In genomic region chr10:42987594-42988052, GRCm38 (mm10) we compare ENCODE assay signal across 9 mouse cellular contexts.
DNase-seq lines count a peak whose midpoint lies in the region; ATAC-seq and TF ChIP-seq lines count a peak whose summit lies in the region.
"Had no signal": no experiment of that assay in that cellular context is flagged by ENCODE, and none has a peak within 500 bp of the region (broad histone marks: within the 10 kb centered on the region; RNA-seq: fewer than 3 reads in every experiment).

No protein-coding gene starts in this region.

- H3K9me3 ChIP-seq in forebrain, embryonic 12.5 days: no peaks in the 10 kb centered on the region
- H3K9me3 ChIP-seq in hindbrain, embryonic 12.5 days (replicated peaks): no peaks in the 10 kb centered on the region
- no peaks in the 10 kb centered on the region for H3K9me3 ChIP-seq in limb, embryonic 14.5 days (ENCODE audit: control insufficient read depth, low read length)

- H3K4me3 ChIP-seq in forebrain, embryonic 12.5 days (replicated peaks): no peak overlapping the region
- H3K4me3 ChIP-seq in hindbrain, embryonic 12.5 days: no peak overlapping the region
- no peak overlapping the region for H3K4me3 ChIP-seq in limb, embryonic 14.5 days (replicated peaks; ENCODE audit: low read length)
- H3K4me3 ChIP-seq: erythroblast, embryonic 14.5 days had no signal

- peaks cover 4% of the 10 kb centered on the region; the same call in 1 of the 2 replicates for H3K27me3 ChIP-seq in forebrain, embryonic 12.5 days
- H3K27me3 ChIP-seq in hindbrain, embryonic 12.5 days: no peaks in the 10 kb centered on the region; the same call in 1 of the 2 replicates
- no peaks in the 10 kb centered on the region for H3K27me3 ChIP-seq in limb, embryonic 14.5 days (ENCODE audit: control insufficient read depth, insufficient read depth, low read length)

- no peaks in the 10 kb centered on the region for H3K36me3 ChIP-seq in forebrain, embryonic 12.5 days (replicated peaks)
- no peaks in the 10 kb centered on the region for H3K36me3 ChIP-seq in hindbrain, embryonic 12.5 days
- no peaks in the 10 kb centered on the region for H3K36me3 ChIP-seq in limb, embryonic 14.5 days (ENCODE audit: control insufficient read depth, insufficient read depth, low read length)

- peak; percentile 38 for DNase-seq in CD4-positive helper T cell, adult 2 months (ENCODE audit: low read depth, low spot score)
- DNase-seq in T-cell, adult 2 months (ENCODE audit: low spot score): peak; percentile 10
- DNase-seq in limb, embryonic 14.5 days (ENCODE audit: low spot score): peak; percentile 67
- peak; percentile 67 for DNase-seq in neural tube, embryonic 10.5 days (ENCODE audit: extremely low spot score, low spot score)
- no peak for DNase-seq in layer of hippocampus, postnatal 36 days
- no peak for DNase-seq in cerebellum, adult 11-12 months

- H3K27ac ChIP-seq in forebrain, embryonic 12.5 days: no peak overlapping the region
- no peak overlapping the region for H3K27ac ChIP-seq in hindbrain, embryonic 12.5 days
- no peak overlapping the region for H3K27ac ChIP-seq in limb, embryonic 14.5 days (replicated peaks; ENCODE audit: low read depth, low read length)

- TF ChIP-seq POLR2A in limb, embryonic 14.5 days (IDR thresholded peaks at IDR 0.05; ENCODE audit: borderline replicate concordance, extremely low read depth, insufficient read depth, insufficient read length): no peak

- peak; percentile 67 for ATAC-seq in forebrain, embryonic 12.5 days (ENCODE audit: low FRiP score)
- peak; percentile 69 for ATAC-seq in hindbrain, embryonic 12.5 days (ENCODE audit: low FRiP score)
- ATAC-seq in limb, embryonic 14.5 days (ENCODE audit: low FRiP score, low read depth): peak; percentile 76

- 19% methylated on average over 6 of the region's 6 CpGs for WGBS in forebrain, embryonic 12.5 days
- WGBS in hindbrain, embryonic 12.5 days: 15% methylated on average over 6 of the region's 6 CpGs
- 19% methylated on average over 6 of the region's 6 CpGs for WGBS in limb, embryonic 14.5 days

- no peak overlapping the region for H3K9ac ChIP-seq in forebrain, embryonic 12.5 days
- H3K9ac ChIP-seq in hindbrain, embryonic 12.5 days: no peak overlapping the region
- H3K9ac ChIP-seq in limb, embryonic 14.5 days (ENCODE audit: low read depth, low read length, severe bottlenecking): no peak overlapping the region

- H3K4me1 ChIP-seq in forebrain, embryonic 12.5 days: peaks cover 13% of the 10 kb centered on the region; the same call in 1 of the 2 replicates
- peaks cover 19% of the 10 kb centered on the region for H3K4me1 ChIP-seq in hindbrain, embryonic 12.5 days
- no peaks in the 10 kb centered on the region for H3K4me1 ChIP-seq in limb, embryonic 14.5 days (ENCODE audit: control insufficient read depth, insufficient read depth, low read length)

- H3K4me2 ChIP-seq in forebrain, embryonic 12.5 days: no peak overlapping the region
- no peak overlapping the region for H3K4me2 ChIP-seq in hindbrain, embryonic 12.5 days (replicated peaks)
- no peak overlapping the region for H3K4me2 ChIP-seq in limb, embryonic 14.5 days (replicated peaks; ENCODE audit: low read depth, low read length, severe bottlenecking)

Comparison
In these comparisons a context has a peak if more than half of its experiments do, and no peak if none do; other contexts are left out.
1. DNase-seq: peak in CD4-positive helper T cell, adult 2 months (single experiment), T-cell, adult 2 months (single experiment), limb, embryonic 14.5 days (single experiment) and neural tube, embryonic 10.5 days (single experiment); none in layer of hippocampus, postnatal 36 days (0 of 2) and cerebellum, adult 11-12 months (single experiment).
2. Peak in every context shown above with its lines, with median percentiles within 50 percentile points of each other: ATAC-seq.